Mouse (Mus musculus): ENCODE data around the gene Armcx1.
"Not testable (repeated sequence)": the region's sequence is repeated elsewhere in the genome, so short reads cannot be mapped to it uniquely, and the experiment has no call there.

Armcx1 gene

GRCm38 (mm10) chrX:134763428-134764198 lies 45.9 kb downstream of the Armcx1 start:
- not testable (repeated sequence) for DNase-seq
